Mouse (Mus musculus): ENCODE measurements around the gene Trim3.

DNA sequence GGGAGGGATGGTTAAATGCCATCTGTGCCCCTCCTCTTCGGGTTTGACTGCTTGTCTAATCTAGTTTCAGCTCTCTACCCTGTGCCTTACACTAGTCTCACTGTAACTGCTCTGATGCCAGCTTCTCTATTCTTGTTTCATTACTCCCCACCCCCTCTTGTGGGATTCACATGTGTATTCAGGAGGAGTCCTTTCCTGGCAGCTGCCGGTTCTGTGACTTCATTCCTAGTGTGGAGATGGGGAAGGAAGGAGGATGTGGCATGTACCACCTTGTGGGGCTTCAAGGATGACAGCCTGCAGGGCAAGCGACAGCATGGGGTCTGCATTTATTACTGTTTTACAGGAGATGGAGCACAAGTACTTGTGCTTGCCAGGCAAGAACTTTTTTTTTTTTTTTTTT is 8.6 kb upstream of the Trim3 start:
- TF ChIP-seq CTCF (IDR thresholded peaks at IDR 0.05; ENCODE audit: borderline replicate concordance, control insufficient read depth, extremely low read depth, insufficient read depth, low read length, poor library complexity) (no peak), POLR2A (IDR thresholded peaks at IDR 0.05; ENCODE audit: control insufficient read depth, extremely low read depth, insufficient read depth, low read length, poor library complexity) (no peak)
